Mouse (Mus musculus) intestine, embryonic 16.5 days (tissue): ENCODE results near the gene Ephx4. TPM values are rescaled to one million over a fixed set of nuclear protein-coding genes. Genes with fewer than 3 reads are reported as not detected.
"Not testable (repeated sequence)": the region's sequence is repeated elsewhere in the genome, so short reads cannot be mapped to it uniquely, and the experiment has no call there.

Source experiments
- ATAC-seq: fragments of 200-750 bp; cut with Nextera tagmentation; 2 replicates; pipeline ENCODE4 v1.8.0; 2017; ENCODE audit warnings: moderate TSS enrichment, moderate library complexity
- H3K27ac ChIP-seq: fragments of 300-500 bp; sonication (generic); 2 replicates; pipeline ENCODE4 v1.5.1; 2014; ENCODE audit warnings: mild to moderate bottlenecking, low read length
- H3K27me3 ChIP-seq: fragments of 300-500 bp; sonication (generic); replicated peaks from 2 replicates; pipeline ENCODE4 v1.6.1; 2014; ENCODE audit warnings: low read length, control low read depth, mixed read lengths; ENCODE audit not compliant: control insufficient read depth, insufficient read depth
- H3K36me3 ChIP-seq: fragments of 300-500 bp; sonication (generic); 2 replicates; pipeline ENCODE4 v1.6.1; 2014; ENCODE audit warnings: low read length, control low read depth; ENCODE audit not compliant: control insufficient read depth, insufficient read depth
- H3K4me1 ChIP-seq: fragments of 300-500 bp; sonication (generic); 2 replicates; pipeline ENCODE4 v1.6.1; 2014; ENCODE audit warnings: low read length, control low read depth, mixed read lengths; ENCODE audit not compliant: control insufficient read depth, insufficient read depth
- H3K4me2 ChIP-seq: fragments of 300-500 bp; sonication (generic); 2 replicates; pipeline ENCODE4 v1.6.1; 2014; ENCODE audit warnings: low read depth, low read length, control low read depth
- H3K4me3 ChIP-seq: fragments of 300-500 bp; sonication (generic); 2 replicates; pipeline ENCODE4 v1.5.1; 2014; ENCODE audit warnings: mild to moderate bottlenecking, low read length
- H3K9ac ChIP-seq: fragments of 300-500 bp; sonication (generic); 2 replicates; pipeline ENCODE4 v1.6.1; 2014; ENCODE audit warnings: low read depth, low read length
- H3K9me3 ChIP-seq: fragments of 300-500 bp; sonication (generic); 2 replicates; pipeline ENCODE4 v1.6.1; 2016; ENCODE audit warnings: low read length, control low read depth; ENCODE audit not compliant: control insufficient read depth
- WGBS: fragments of 180-500 bp; shearing (Covaris S2); extraction: QIAGEN DNeasy Blood & Tissue Kit; methylation state at CpG from one replicate; pipeline ENCODE4 v1.1.7; 2014; 5-methylcytosine and 5-hydroxymethylcytosine counted together
- polyA plus RNA-seq: library from polyadenylated mRNA; unstranded; fragments of >200 nt; fragmentation: Nextera tagmentation; extraction: Ambion mirVana; gene quantifications from 2 replicates; pipeline ENCODE4 v1.2.1, GENCODE M21; 2015

Gene Ephx4
- polyA plus RNA-seq, 1 experiment from 2014 or later: 0.50 TPM

DNA sequence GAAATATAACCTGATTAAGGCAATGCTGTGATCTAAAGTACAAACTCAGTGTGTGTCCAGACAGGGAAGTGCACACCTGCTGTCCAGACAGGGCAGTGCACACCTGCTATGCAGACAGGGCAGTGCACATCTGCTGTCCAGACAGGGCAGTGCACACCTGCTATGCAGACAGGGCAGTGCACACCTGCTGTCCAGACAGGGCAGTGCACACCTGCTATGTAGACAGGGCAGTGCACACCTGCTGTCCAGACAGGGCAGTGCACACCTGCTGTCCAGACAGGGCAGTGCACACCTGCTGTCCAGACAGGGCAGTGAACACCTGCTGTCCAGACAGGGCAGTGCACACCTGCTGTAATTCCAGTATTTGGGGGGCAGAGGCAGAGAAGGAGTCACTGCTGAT is 16.1 kb upstream of the Ephx4 start:
- ATAC-seq, H3K27ac ChIP-seq, H3K27me3 ChIP-seq, H3K9me3 ChIP-seq, H3K36me3 ChIP-seq, H3K4me2 ChIP-seq, H3K9ac ChIP-seq, H3K4me3 ChIP-seq, H3K4me1 ChIP-seq: not testable (repeated sequence)

GRCm38 (mm10) chr5:107387788-107388187 is 14.7 kb upstream of the Ephx4 start:
- no peaks in the 10 kb centered on the region for H3K9me3 ChIP-seq
- H3K4me1 ChIP-seq: no peaks in the 10 kb centered on the region
- no peak overlapping the region for H3K9ac ChIP-seq
- no peak for ATAC-seq
- 91% methylated on average over 1 of the region's 1 CpGs for WGBS
- H3K27ac ChIP-seq: no peak overlapping the region
- no peak overlapping the region for H3K4me2 ChIP-seq
- H3K4me3 ChIP-seq: no peak overlapping the region
- H3K36me3 ChIP-seq: no peaks in the 10 kb centered on the region
- H3K27me3 ChIP-seq: no peaks in the 10 kb centered on the region

DNA sequence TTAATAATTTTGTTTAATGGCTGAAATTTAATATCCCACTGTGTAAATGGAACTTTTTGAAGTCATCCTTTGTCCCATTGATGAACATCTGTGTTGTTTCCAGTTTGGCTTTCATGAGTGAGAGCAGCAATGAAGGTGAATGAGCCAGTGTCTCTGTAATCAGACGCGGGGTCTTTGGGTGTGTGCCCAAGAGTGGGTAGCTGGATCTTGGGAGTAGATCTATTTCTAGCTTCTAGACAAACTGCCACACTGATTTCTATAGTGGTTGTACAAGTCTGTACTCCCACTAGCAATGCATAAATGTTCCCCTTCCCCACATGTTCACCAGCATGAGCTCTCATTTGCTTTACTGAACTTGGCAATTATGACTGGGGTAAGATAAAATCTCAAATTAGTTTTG is 13.2 kb upstream of the Ephx4 start:
- WGBS: 93% methylated on average over 2 of the region's 2 CpGs
- no peaks in the 10 kb centered on the region for H3K36me3 ChIP-seq
- H3K4me2 ChIP-seq: no peak overlapping the region

GRCm38 (mm10) chr5:107394437-107394836 is 8.1 kb upstream of the Ephx4 start:
- no peak for ATAC-seq
- H3K27ac ChIP-seq: no peak overlapping the region
- H3K4me3 ChIP-seq: no peak overlapping the region
- H3K27me3 ChIP-seq: no peaks in the 10 kb centered on the region
- no peak overlapping the region for H3K4me2 ChIP-seq
- no peaks in the 10 kb centered on the region for H3K36me3 ChIP-seq
- H3K9me3 ChIP-seq: no peaks in the 10 kb centered on the region
- no peak overlapping the region for H3K9ac ChIP-seq
- WGBS: 76% methylated on average over 2 of the region's 2 CpGs
- no peaks in the 10 kb centered on the region for H3K4me1 ChIP-seq

More for the DNA sequence above, 13.2 kb upstream of the Ephx4 start:
- H3K4me3 ChIP-seq: no peak overlapping the region
- H3K27me3 ChIP-seq: no peaks in the 10 kb centered on the region
- H3K27ac ChIP-seq: no peak overlapping the region
- H3K4me1 ChIP-seq: no peaks in the 10 kb centered on the region
- H3K9ac ChIP-seq: no peak overlapping the region
- ATAC-seq: no peak
- no peaks in the 10 kb centered on the region for H3K9me3 ChIP-seq

DNA sequence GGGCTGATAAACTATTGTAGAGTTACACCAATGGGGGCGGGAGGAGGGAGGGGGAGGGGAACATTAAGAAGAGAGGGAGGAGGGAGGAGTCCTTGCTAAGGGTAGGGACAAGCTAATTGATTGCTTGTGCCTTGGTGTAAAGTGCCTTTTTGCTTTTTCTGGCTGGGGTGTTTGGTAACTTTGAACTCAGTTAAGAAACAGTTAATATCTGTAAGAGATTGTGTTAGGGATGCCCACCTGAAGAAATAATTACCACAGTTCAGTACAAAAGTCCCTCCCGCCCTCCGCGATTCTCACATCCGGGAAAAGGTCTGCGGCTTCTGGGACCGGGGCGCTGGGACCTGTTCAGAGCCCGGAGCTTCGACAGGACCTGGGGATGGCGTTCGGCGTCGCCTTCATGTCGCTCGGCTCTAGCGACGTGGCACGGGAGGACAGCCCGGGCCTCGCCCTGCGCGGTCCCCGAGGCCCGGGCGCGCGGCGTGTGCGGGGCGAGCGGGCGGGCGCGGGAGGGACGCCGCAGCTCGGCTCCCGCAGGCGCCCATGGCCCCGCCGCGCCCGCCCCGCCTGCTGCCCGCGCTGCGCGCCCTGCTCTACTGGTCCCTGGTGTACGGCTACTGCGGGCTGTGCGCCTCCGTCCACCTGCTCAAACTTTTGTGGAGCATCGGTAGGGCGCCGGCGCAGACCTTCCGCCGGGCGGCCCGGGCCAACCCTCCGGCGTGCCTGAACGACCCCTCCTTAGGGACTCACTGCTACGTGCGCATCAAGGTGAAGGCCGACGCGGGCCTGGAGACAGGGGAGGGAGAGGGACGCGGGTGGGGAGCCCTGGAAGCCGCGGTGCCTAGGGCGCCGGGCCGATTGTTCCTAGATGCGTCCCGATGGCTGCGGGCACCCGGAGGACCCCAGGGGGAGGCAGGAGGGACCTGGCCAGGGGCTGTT is 743 bp downstream of the Ephx4 start:
- under 1% methylated on average over 63 of the region's 80 CpGs for WGBS
- no peaks in the 10 kb centered on the region for H3K36me3 ChIP-seq
- peak overlapping the region; percentile 69 for H3K9ac ChIP-seq
- no peaks in the 10 kb centered on the region for H3K9me3 ChIP-seq
- peak; percentile 79 for ATAC-seq
- H3K4me1 ChIP-seq: peaks cover 8% of the 10 kb centered on the region; the same call in 1 of the 2 replicates
- no peak overlapping the region for H3K27ac ChIP-seq
- H3K27me3 ChIP-seq: peaks cover 11% of the 10 kb centered on the region; the same call in 1 of the 2 replicates
- H3K4me2 ChIP-seq: peak overlapping the region; percentile 99
- peak overlapping the region; percentile 63 for H3K4me3 ChIP-seq

GRCm38 (mm10) chr5:107403947-107404684 is 1.6 kb downstream of the Ephx4 start:
- no peak for ATAC-seq
- H3K9ac ChIP-seq: peak overlapping the region; percentile 69; the same call in 1 of the 2 replicates
- H3K27ac ChIP-seq: no peak overlapping the region
- WGBS: 35% methylated on average over 12 of the region's 12 CpGs
- H3K9me3 ChIP-seq: no peaks in the 10 kb centered on the region
- H3K36me3 ChIP-seq: no peaks in the 10 kb centered on the region
- H3K4me1 ChIP-seq: peaks cover 8% of the 10 kb centered on the region; the same call in 1 of the 2 replicates
- peaks cover 11% of the 10 kb centered on the region; the same call in 1 of the 2 replicates for H3K27me3 ChIP-seq
- peak overlapping the region; percentile 99 for H3K4me2 ChIP-seq
- peak overlapping the region; percentile 63 for H3K4me3 ChIP-seq

DNA sequence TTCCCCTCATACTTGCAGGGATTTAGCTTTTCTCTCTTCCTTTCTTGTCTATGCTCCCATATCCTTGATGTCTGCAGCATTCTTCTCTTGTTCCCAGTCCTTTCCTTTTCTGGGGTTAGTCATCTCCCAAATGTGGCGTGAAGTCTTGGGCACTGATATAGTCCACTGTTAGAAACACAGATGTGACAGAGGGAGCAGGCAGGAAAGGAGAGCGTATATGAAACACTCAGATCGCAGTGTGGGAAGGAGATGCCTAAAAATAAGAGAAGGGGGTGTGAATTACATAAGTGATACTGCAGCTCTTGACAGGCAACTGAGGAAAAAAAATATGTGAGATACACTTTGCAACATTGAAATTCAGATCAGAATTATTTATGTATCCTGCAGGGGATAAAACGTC is 2.8 kb downstream of the Ephx4 start:
- Histone ChIP-seq H3K27ac (no peak overlapping the region), H3K4me3 (no peak overlapping the region), H3K4me1 (peaks cover 8% of the 10 kb centered on the region; the same call in 1 of the 2 replicates), H3K4me2 (no peak overlapping the region), H3K36me3 (no peaks in the 10 kb centered on the region), H3K9me3 (no peaks in the 10 kb centered on the region), H3K27me3 (peaks cover 11% of the 10 kb centered on the region; the same call in 1 of the 2 replicates), H3K9ac (no peak overlapping the region)
- 87% methylated on average over 4 of the region's 4 CpGs for WGBS
- no peak for ATAC-seq

DNA sequence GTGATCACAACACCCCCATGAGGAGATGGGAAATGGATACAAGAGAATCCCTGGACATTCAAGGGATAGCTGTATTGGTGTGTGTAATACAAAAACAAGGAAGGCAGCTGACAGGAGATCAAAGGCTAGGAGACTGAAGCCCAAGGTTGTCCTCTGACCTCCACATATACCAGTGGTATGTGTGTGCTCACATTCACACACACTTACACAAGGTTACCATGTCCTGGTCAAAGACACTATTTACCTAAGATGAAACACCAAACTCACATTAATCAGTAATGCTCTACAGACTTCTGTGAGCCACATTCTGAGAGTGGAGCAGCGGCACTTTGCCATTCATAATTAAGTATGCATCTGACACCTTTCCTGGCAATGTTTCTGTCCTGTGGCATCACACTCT is 7.8 kb downstream of the Ephx4 start:
- Histone ChIP-seq H3K4me2 (no peak overlapping the region), H3K4me3 (no peak overlapping the region), H3K27me3 (no peaks in the 10 kb centered on the region), H3K9ac (no peak overlapping the region), H3K4me1 (no peaks in the 10 kb centered on the region), H3K27ac (no peak overlapping the region), H3K36me3 (no peaks in the 10 kb centered on the region), H3K9me3 (no peaks in the 10 kb centered on the region)
- no peak for ATAC-seq
- 81% methylated on average over 1 of the region's 1 CpGs for WGBS

GRCm38 (mm10) chr5:107411326-107411725 is 8.8 kb downstream of the Ephx4 start:
- no peaks in the 10 kb centered on the region for H3K4me1 ChIP-seq
- H3K4me2 ChIP-seq: no peak overlapping the region
- ATAC-seq: no peak
- WGBS: 53% methylated on average over 4 of the region's 4 CpGs
- H3K9ac ChIP-seq: no peak overlapping the region
- H3K9me3 ChIP-seq: no peaks in the 10 kb centered on the region
- no peaks in the 10 kb centered on the region for H3K36me3 ChIP-seq
- H3K27me3 ChIP-seq: no peaks in the 10 kb centered on the region
- no peak overlapping the region for H3K4me3 ChIP-seq
- no peak overlapping the region for H3K27ac ChIP-seq
